Mouse (Mus musculus): ENCODE measurements around the gene Serpina1d. TPM values are rescaled to one million over a fixed set of nuclear protein-coding genes. Genes with fewer than 3 reads are reported as not detected.

The Serpina1d gene
- polyA plus RNA-seq (2017; shearing (Covaris generic)) = not detected

DNA sequence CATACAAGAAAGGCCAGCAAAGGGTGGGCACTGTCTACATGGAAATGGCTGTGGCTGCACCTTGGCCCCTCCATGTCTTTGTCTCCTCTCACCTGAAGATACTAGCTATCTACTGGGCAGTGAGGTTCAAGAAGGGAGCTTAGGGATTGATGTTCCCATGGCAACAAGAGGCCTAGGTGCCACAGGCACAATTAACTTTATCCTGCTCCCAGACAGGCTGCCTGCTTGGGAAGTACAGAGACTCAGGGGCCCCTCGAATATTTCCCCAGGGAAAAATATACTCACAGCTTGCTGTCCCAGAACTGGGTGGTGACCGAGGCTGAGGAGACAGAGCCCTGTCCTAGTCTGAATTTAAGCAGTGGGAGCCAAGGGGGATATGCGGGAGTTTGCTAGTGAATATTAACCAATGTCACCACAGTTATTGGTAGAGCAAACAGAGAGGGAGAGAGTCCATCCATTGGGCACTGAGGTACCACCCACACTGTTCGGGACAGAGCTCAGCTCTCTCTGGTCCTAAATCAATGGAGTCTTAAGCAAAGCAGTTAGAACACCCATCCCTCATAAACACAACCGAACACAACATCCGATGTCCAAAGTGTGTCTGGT, at the start of gene Serpina1d:
Serpina1d (minus strand) TSS at position 347 of the 606 bp plus-strand sequence.

Other genes with a start within 250 kb of the Serpina1d start
- not detected for gene Ppp4r4, start 241.3 kb downstream of the Serpina1d start, polyA plus RNA-seq (2017; shearing (Covaris generic))
- not detected for gene Serpina10, start 142.1 kb downstream of the Serpina1d start, polyA plus RNA-seq (2017; shearing (Covaris generic))
- gene Serpina6, start 116.4 kb downstream of the Serpina1d start, polyA plus RNA-seq (2017; shearing (Covaris generic)) = not detected
- not detected for gene Serpina16, start 97.5 kb downstream of the Serpina1d start, polyA plus RNA-seq (2017; shearing (Covaris generic))
- not detected for gene Serpina1f, start 78.1 kb downstream of the Serpina1d start, polyA plus RNA-seq (2017; shearing (Covaris generic))
- not detected for gene Serpina1b, start 56.8 kb upstream of the Serpina1d start, polyA plus RNA-seq (2017; shearing (Covaris generic))
- not detected for gene Serpina1a, start 90.0 kb upstream of the Serpina1d start, polyA plus RNA-seq (2017; shearing (Covaris generic))
- gene Serpina1c, start 131.3 kb upstream of the Serpina1d start, polyA plus RNA-seq (2017; shearing (Covaris generic)) = not detected
- not detected for gene Serpina1e, start 185.4 kb upstream of the Serpina1d start, polyA plus RNA-seq (2017; shearing (Covaris generic))
- not detected for gene Serpina11, start 216.4 kb upstream of the Serpina1d start, polyA plus RNA-seq (2017; shearing (Covaris generic))
- gene Serpina9, start 240.2 kb upstream of the Serpina1d start, polyA plus RNA-seq (2017; shearing (Covaris generic)) = 1.7 TPM

All from effector memory CD4-positive, alpha-beta T cell, adult 5 months (primary cell).